Mouse (Mus musculus): Measurements from ENCODE around the gene Scd2.

- TF ChIP-seq EP300 (IDR thresholded peaks at IDR 0.05; ENCODE audit: low read depth), result no peak
- TF ChIP-seq CTCF (IDR thresholded peaks at IDR 0.05; ENCODE audit: low read depth), result no peak
These were observed 40.5 kb downstream of the Scd2 start for GRCm38 (mm10) chr19:44333991-44334390.
